Mouse (Mus musculus): ENCODE data around the gene Treml1.

DNA sequence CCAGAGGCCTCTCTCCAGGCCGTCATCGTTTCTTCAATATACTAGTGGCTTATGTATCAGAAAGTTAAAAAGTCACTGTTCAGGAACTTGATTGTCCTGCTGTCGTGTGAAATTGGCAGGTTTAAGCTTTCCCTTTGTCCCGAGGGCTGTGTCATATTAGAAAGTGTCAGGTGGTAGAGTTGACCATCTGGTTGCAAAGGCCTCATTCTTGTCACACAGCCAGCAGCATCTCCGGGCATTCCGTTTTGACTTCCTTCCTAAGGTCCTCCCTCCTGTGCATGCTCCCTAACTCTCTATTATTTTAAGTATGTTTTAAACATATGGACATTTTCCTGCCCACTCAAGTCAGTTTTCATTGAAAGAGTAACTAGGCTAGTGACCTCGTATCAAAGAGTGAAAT is 56.3 kb downstream of the Treml1 start:
- TF ChIP-seq POLR2A (IDR thresholded peaks at IDR 0.05; ENCODE audit: insufficient read depth, low read depth, low read length) (no peak), CTCF (IDR thresholded peaks at IDR 0.05; ENCODE audit: insufficient read depth, low read depth, low read length) (no peak)
